ENCODE assay signal across 8 mouse cellular contexts in genomic region chr6:54039805-54040447, GRCm38 (mm10). TPM values are rescaled to one million over a fixed set of nuclear protein-coding genes. Genes with fewer than 3 reads are reported as not detected.
A peak's percentile ranks its signal among the peaks of the same experiment; 100 is the strongest.
DNase-seq lines count a peak whose midpoint lies in the region; ATAC-seq and TF ChIP-seq lines count a peak whose summit lies in the region.

No protein-coding gene starts in this region.

- H3K36me3 ChIP-seq in embryonic facial prominence, embryonic 13.5 days = no peaks in the 10 kb centered on the region
- H3K36me3 ChIP-seq in heart, postnatal 0 days (replicated peaks; ENCODE audit: control insufficient read depth, insufficient read depth, low read length) = no peaks in the 10 kb centered on the region
- no peaks in the 10 kb centered on the region for H3K36me3 ChIP-seq in neural tube, embryonic 12.5 days

- no peak for TF ChIP-seq EP300 in heart, postnatal 0 days (IDR thresholded peaks at IDR 0.05; ENCODE audit: low read depth)

- peaks cover 55% of the 10 kb centered on the region for H3K27me3 ChIP-seq in embryonic facial prominence, embryonic 13.5 days
- H3K27me3 ChIP-seq in heart, postnatal 0 days (ENCODE audit: control insufficient read depth, insufficient read depth, low read length) = peaks cover 7% of the 10 kb centered on the region; the same call in 1 of the 2 replicates
- H3K27me3 ChIP-seq in neural tube, embryonic 12.5 days (replicated peaks) = peaks cover 19% of the 10 kb centered on the region; the same call in 1 of the 2 replicates

- TF ChIP-seq POLR2A in lung, adult 2 months (IDR thresholded peaks at IDR 0.05; ENCODE audit: borderline replicate concordance, extremely low read depth, low read depth, low read length) = no peak

- no peaks in the 10 kb centered on the region for H3K9me3 ChIP-seq in embryonic facial prominence, embryonic 13.5 days
- no peaks in the 10 kb centered on the region for H3K9me3 ChIP-seq in heart, postnatal 0 days (replicated peaks; ENCODE audit: control insufficient read depth, low read length)
- H3K9me3 ChIP-seq in neural tube, embryonic 12.5 days = no peaks in the 10 kb centered on the region

- ATAC-seq in embryonic facial prominence, embryonic 13.5 days (ENCODE audit: insufficient number of reproducible peaks, insufficient read depth, low FRiP score, low TSS enrichment, low read depth) = peak; percentile 57
- peak; percentile 70 for ATAC-seq in heart, postnatal 0 days (ENCODE audit: insufficient read depth, low read depth)
- peak; percentile 75 for ATAC-seq in neural tube, embryonic 12.5 days (ENCODE audit: low FRiP score, low read depth)

- H3K4me3 ChIP-seq in embryonic facial prominence, embryonic 13.5 days = peak overlapping the region; percentile 71
- peak overlapping the region; percentile 69 for H3K4me3 ChIP-seq in heart, postnatal 0 days (ENCODE audit: low read depth, low read length)
- peak overlapping the region; percentile 82 for H3K4me3 ChIP-seq in lung, adult 2 months (replicated peaks; ENCODE audit: extremely low read depth, low read depth, low read length)
- peak overlapping the region; percentile 64 for H3K4me3 ChIP-seq in neural tube, embryonic 12.5 days

- under 1% methylated on average over 62 of the region's 62 CpGs for WGBS in embryonic facial prominence, embryonic 13.5 days
- under 1% methylated on average over 61 of the region's 62 CpGs for WGBS in heart, postnatal 0 days
- WGBS in lung, adult 2 months = under 1% methylated on average over 62 of the region's 62 CpGs
- WGBS in neural tube, embryonic 12.5 days = under 1% methylated on average over 62 of the region's 62 CpGs

- no peak for TF ChIP-seq CTCF in heart, postnatal 0 days (IDR thresholded peaks at IDR 0.05; ENCODE audit: low read depth)
- TF ChIP-seq CTCF in lung, adult 2 months (IDR thresholded peaks at IDR 0.05; ENCODE audit: insufficient read depth, low read length) = no peak

- peak; percentile 71 for DNase-seq in CD4-positive helper T cell, adult 2 months (ENCODE audit: low read depth, low spot score)
- peak; percentile 30 to 38 for DNase-seq in adrenal gland, postnatal 4 days (ENCODE audit: low spot score in 2 of 2)
- DNase-seq in heart, postnatal 0 days (ENCODE audit: low spot score) = peak; percentile 33
- peak; percentile 79 to 89 for DNase-seq in kidney, postnatal 25 days
- DNase-seq in lung, adult 2 months = no peak
- peak; percentile 10 for DNase-seq in testis, postnatal 14 days (ENCODE audit: low spot score)

- peak overlapping the region; percentile 96 for H3K4me2 ChIP-seq in embryonic facial prominence, embryonic 13.5 days
- H3K4me2 ChIP-seq in heart, postnatal 0 days (ENCODE audit: low read depth, low read length) = peak overlapping the region; percentile 96
- H3K4me2 ChIP-seq in neural tube, embryonic 12.5 days (replicated peaks) = peak overlapping the region; percentile 91

- H3K9ac ChIP-seq in embryonic facial prominence, embryonic 13.5 days = peak overlapping the region; percentile 81
- peak overlapping the region; percentile 54 for H3K9ac ChIP-seq in heart, postnatal 0 days (replicated peaks; ENCODE audit: low read depth, low read length)
- peak overlapping the region; percentile 76 for H3K9ac ChIP-seq in neural tube, embryonic 12.5 days

- peaks cover 23% of the 10 kb centered on the region for H3K4me1 ChIP-seq in embryonic facial prominence, embryonic 13.5 days
- 0 out of 2 replicates have a peak, but pooled peaks cover 4% of the 10 kb centered on the region for H3K4me1 ChIP-seq in heart, postnatal 0 days (ENCODE audit: control insufficient read depth, insufficient read depth)
- H3K4me1 ChIP-seq in lung, adult 2 months (ENCODE audit: control insufficient read depth, insufficient read depth, low read length) = peaks cover 2% of the 10 kb centered on the region
- peaks cover 18% of the 10 kb centered on the region; the same call in 1 of the 2 replicates for H3K4me1 ChIP-seq in neural tube, embryonic 12.5 days

- H3K27ac ChIP-seq in embryonic facial prominence, embryonic 13.5 days = peak overlapping the region; percentile 55
- H3K27ac ChIP-seq in heart, postnatal 0 days (ENCODE audit: low read depth) = peak overlapping the region; percentile 32; the same call in 1 of the 2 replicates
- peak overlapping the region; percentile 86 for H3K27ac ChIP-seq in neural tube, embryonic 12.5 days

RNA-seq across cellular contexts. Expression of gene Chn2, which starts 0.6 kb away (rescaled TPM):
- 10 to 100 TPM; 10.7 to 11.1 TPM for total RNA-seq in adrenal gland, postnatal 4 days (2021)
- 6.9 and 9.7 TPM in 2 replicates for polyA plus RNA-seq in embryonic facial prominence, embryonic 13.5 days (2015; fragmentation: Nextera tagmentation; extraction: Ambion mirVana)
- 1.0 and 12.2 TPM in 2 replicates for total RNA-seq in heart, postnatal 0 days (2014; rRNA removed; ENCODE audit: low replicate concordance)
- 2.0 and 2.6 TPM in 2 replicates for polyA plus RNA-seq in heart, postnatal 0 days (2015; fragmentation: Nextera tagmentation; extraction: Ambion mirVana)
- polyA plus RNA-seq in lung, adult 2 months (2012; rRNA removed) = 8.5 and 12.5 TPM in 2 replicates
- polyA plus RNA-seq in neural tube, embryonic 12.5 days (2016; fragmentation: Nextera tagmentation; extraction: Ambion mirVana) = 18.9 and 24.3 TPM in 2 replicates

Comparison
In these comparisons a context has a peak if more than half of its experiments do, and no peak if none do; other contexts are left out.
1. H3K27ac ChIP-seq: peak in every context shown above with its lines; median percentile 86 in neural tube, embryonic 12.5 days; 55 in embryonic facial prominence, embryonic 13.5 days; 32 in heart, postnatal 0 days.